Mouse (Mus musculus): ENCODE results near the gene Lrrc49. TPM values are rescaled to one million over a fixed set of nuclear protein-coding genes. Genes with fewer than 3 reads are reported as not detected.
A peak's percentile ranks its signal among the peaks of the same experiment; 100 is the strongest.

The Lrrc49 gene
- total RNA-seq, 2 experiments from 2014 or later: 2.5 to 3.2 TPM

DNA sequence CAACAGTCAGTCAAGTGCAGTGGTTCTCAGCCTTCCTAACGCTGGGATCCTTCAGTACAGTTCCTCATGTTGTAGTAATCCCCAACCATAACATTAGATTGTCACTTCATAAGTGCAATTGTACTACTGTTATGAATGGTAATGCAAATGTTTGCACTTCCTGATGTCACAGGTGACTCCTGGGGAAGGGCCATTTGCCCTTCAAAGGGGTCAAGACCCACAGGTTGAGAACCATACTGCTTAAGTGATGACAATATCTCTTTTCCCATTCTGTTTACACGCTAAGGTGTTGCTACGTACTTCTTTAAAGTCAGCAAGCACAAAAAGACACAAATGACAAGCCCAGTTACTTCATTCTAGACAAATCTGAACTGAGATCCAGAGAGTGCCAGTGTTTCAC, 22.4 kb downstream of the Lrrc49 start:
- H3K4me3 ChIP-seq: no peak overlapping the region
- H3K27ac ChIP-seq: 0 out of 2 replicates have a peak overlapping the region, but pooled peaks have one; percentile 76
- intact Hi-C loops (cut with DNase I): no loop called here
- no peak for TF ChIP-seq CTCF (IDR thresholded peaks at IDR 0.05)
- no peak for DNase-seq

- peak overlapping the region; percentile 76 for H3K27ac ChIP-seq
- intact Hi-C loops (cut with DNase I): no loop called here
- no peak for TF ChIP-seq CTCF (IDR thresholded peaks at IDR 0.05)
- no peak for DNase-seq
- H3K4me3 ChIP-seq: peak overlapping the region; percentile 28
These were observed 23.1 kb downstream of the Lrrc49 start for GRCm38 (mm10) chr9:60664866-60665265.

DNA sequence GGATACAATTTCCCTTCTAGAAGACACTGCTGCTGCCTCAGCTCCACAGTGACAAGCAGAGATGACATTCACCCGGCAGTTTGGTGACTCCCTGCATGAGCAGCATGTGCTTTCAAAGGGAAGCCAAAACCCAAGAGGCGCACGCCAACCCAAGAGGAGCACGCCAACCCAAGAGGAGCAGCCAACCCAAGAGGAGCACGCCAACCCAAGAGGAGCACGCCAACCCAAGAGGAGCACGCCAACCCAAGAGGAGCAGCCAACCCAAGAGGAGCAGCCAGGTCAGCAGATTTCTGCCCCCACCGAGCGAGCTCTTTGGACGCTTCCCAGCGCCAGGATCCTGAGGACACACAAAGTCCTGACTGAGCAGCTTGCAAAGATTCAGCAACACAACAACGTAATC, 23.6 kb downstream of the Lrrc49 start:
- DNase-seq: peak; percentile 90
- intact Hi-C loops (cut with DNase I): no loop called here

DNA sequence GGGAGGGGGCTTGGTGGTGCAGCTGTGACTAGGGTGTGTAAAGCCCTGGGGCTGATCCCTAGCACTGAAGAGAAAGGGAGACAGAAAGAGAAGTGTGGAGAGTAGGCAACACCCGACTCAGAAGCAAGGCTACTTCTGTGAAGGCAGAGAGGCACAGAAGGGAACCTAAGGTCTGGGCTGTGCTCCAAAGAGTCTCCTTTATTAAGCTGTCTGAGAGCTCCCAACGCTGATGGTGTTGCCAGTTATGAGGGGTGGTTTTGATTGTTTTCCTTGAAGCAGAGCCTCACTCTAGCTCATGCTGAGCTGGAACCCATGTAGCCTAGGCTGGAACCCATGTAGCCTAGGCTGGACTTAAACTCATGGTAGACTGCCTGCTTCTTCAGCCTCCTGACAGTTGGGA, 25.0 kb downstream of the Lrrc49 start:
- Histone ChIP-seq H3K4me3 (no peak overlapping the region), H3K27ac (peak overlapping the region; percentile 80; the same call in 1 of the 2 replicates)
- intact Hi-C loops (cut with DNase I): no loop called here
- DNase-seq: no peak
- TF ChIP-seq CTCF (IDR thresholded peaks at IDR 0.05): no peak

More for the DNA sequence above, 23.6 kb downstream of the Lrrc49 start:
- peak overlapping the region; percentile 28 for H3K4me3 ChIP-seq
- no peak for TF ChIP-seq CTCF (IDR thresholded peaks at IDR 0.05)
- H3K27ac ChIP-seq: peak overlapping the region; percentile 80

- Histone ChIP-seq H3K27ac (no peak overlapping the region), H3K4me3 (no peak overlapping the region)
- DNase-seq: no peak
- no peak for TF ChIP-seq CTCF (IDR thresholded peaks at IDR 0.05)
- intact Hi-C loops (cut with DNase I): no loop called here
These were observed 34.4 kb downstream of the Lrrc49 start for GRCm38 (mm10) chr9:60653582-60653981.

DNA sequence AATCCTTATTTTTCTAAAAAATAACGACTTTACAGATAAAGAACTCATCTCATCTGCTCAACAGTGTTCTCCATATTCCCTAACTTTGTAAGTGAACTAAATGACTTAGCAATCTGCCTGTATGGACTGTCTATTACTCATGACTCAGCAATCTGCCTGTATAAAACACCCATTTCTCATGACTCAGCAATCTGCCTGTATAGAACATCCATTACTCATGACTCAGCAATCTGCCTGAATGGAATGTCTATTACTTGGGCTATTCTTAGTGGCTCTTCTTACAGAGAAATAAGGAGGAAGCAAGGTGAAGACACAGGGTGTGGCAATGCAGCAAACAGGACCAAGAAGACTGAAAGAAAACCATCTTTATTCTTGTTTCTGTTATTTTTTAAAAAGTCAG, 34.8 kb downstream of the Lrrc49 start:
- no peak for DNase-seq
- intact Hi-C loops (cut with DNase I): no loop called here
- H3K4me3 ChIP-seq: no peak overlapping the region
- H3K27ac ChIP-seq: no peak overlapping the region
- no peak for TF ChIP-seq CTCF (IDR thresholded peaks at IDR 0.05)

GRCm38 (mm10) chr9:60650277-60650676, 37.7 kb downstream of the Lrrc49 start:
- TF ChIP-seq CTCF (IDR thresholded peaks at IDR 0.05): no peak
- Histone ChIP-seq H3K4me3 (no peak overlapping the region), H3K27ac (no peak overlapping the region)
- DNase-seq: no peak
- intact Hi-C loops (cut with DNase I): no loop called here

DNA sequence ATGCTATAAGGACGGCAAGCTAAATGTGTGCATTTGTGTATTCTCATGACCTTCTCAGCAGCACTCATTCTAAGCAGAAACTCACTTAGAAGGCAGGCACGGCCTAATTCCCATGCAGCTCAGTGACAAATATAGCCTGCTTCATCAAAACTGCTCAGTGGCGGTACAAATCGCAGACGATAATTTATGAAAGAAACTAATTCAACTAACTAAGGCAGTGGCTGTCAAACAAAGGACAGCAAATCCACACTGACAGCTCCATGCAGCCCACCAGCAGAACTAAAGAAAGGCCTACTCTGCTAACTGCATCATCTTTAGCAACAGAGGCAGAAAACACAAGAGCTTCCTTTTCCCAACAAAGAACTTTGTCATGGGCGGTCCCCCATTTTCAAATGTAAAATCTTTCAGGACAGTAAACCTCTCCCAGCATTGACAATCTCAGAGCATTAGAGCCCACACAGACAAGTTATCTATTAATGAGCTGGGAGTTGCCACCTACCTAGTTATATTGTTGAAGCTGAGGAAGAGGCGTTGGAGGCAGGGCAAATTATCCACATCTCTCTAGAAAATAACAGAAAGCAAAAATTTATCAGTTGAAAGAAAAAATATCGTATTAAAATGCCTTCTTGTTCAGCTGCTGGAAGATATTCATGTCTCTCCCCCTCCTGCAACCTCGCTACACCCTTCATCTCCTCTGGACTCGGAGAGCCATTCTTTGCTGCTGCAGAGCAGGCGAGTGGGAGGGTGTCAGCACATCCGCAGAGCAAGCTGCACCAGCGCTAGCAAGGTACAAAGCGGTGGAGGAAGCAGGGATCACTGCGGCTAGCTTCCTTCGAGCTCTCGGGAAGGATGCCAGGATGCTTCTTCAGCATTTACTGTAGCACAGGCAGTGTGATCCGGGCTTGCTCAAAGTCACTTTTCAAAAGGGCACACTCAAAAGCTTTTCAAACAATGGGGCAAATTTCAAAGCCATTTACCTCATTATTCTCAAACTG, 38.7 kb downstream of the Lrrc49 start:
- DNase-seq: peak; percentile 61
- intact Hi-C loops (cut with DNase I): no loop called here

GRCm38 (mm10) chr9:60633601-60634000, 54.4 kb downstream of the Lrrc49 start:
- no peak overlapping the region for H3K27ac ChIP-seq
- intact Hi-C loops (cut with DNase I): no loop called here
- H3K4me3 ChIP-seq: no peak overlapping the region
- no peak for DNase-seq
- no peak for TF ChIP-seq CTCF (IDR thresholded peaks at IDR 0.05)

More for the DNA sequence above, 38.7 kb downstream of the Lrrc49 start:
- no peak overlapping the region for H3K27ac ChIP-seq
- H3K4me3 ChIP-seq: no peak overlapping the region
- no peak for TF ChIP-seq CTCF (IDR thresholded peaks at IDR 0.05)

DNA sequence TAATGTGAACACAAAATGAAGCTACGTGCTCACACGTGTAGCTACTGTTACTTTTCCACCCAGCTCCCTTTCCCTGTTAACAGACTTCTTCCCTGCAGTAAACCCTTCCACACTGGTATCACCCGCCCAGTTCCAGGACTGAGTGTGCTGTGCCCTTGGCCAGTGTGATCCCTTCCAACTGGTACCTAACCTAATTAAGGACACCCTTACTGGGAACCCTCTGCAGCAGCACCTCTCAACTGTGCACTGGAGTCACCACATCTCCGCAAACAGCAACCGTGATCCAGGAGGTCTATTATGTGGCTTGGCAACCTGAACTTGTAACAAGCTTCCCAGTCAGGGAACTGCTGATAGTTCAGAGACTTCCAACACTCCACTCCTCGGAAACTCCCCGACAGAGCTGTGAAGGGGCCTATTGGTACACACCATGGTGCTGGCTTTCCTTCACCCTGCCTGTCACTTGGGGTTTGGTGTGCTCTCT, 61.6 kb downstream of the Lrrc49 start:
- no peak for DNase-seq
- intact Hi-C loops (cut with DNase I): no loop called here
- TF ChIP-seq CTCF (IDR thresholded peaks at IDR 0.05): no peak
- Histone ChIP-seq H3K27ac (no peak overlapping the region), H3K4me3 (no peak overlapping the region)

DNA sequence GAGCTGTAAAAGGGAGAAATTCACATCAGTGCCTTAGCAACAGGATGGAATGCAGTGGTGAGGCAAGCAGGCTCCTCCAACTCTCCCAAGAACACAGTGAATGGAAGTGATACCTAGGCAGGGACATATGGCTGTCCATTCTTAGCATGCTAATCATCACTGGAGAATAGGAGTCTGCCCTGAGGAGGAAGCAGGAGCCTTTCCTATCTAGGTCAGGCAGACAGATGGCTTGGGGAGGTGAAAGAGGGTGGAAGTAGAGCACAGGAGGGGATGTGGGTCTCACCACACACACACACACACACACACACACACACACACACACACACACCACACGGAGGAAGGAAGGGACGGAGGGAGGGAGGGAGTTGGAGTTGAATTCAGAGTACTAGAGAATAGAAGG, 62.1 kb downstream of the Lrrc49 start:
- H3K27ac ChIP-seq: no peak overlapping the region
- H3K4me3 ChIP-seq: no peak overlapping the region
- intact Hi-C loops (cut with DNase I): no loop called here
- no peak for TF ChIP-seq CTCF (IDR thresholded peaks at IDR 0.05)
- no peak for DNase-seq

GRCm38 (mm10) chr9:60616946-60617345, 71.0 kb downstream of the Lrrc49 start:
- intact Hi-C loops (cut with DNase I): no loop called here
- TF ChIP-seq CTCF (IDR thresholded peaks at IDR 0.05): no peak
- peak; percentile 56 for DNase-seq
- peak overlapping the region; percentile 47 for H3K4me3 ChIP-seq
- H3K27ac ChIP-seq: peak overlapping the region; percentile 83

- peak overlapping the region; percentile 47 for H3K4me3 ChIP-seq
- no peak for TF ChIP-seq CTCF (IDR thresholded peaks at IDR 0.05)
- intact Hi-C loops (cut with DNase I): no loop called here
- H3K27ac ChIP-seq: peak overlapping the region; percentile 83
- no peak for DNase-seq
These were observed 71.6 kb downstream of the Lrrc49 start for GRCm38 (mm10) chr9:60616359-60616758.

Data from gastrocnemius, adult 2 months (tissue).